Mouse (Mus musculus) forebrain, embryonic 10.5 days (tissue): ENCODE data around the gene Gm4307. TPM values are rescaled to one million over a fixed set of nuclear protein-coding genes. Genes with fewer than 3 reads are reported as not detected.
"Not testable (repeated sequence)": the region's sequence is repeated elsewhere in the genome, so short reads cannot be mapped to it uniquely, and the experiment has no call there.

ENCODE experiments used
- DNase-seq: peaks from one replicate; pipeline ENCODE4 v3.0.0-alpha.2; 2017; ENCODE audit warnings: low spot score; ENCODE audit errors: extremely low spot score
- H3K27ac ChIP-seq: fragments of 300-500 bp; sonication (generic); 2 replicates; pipeline ENCODE4 v1.5.1; 2016; ENCODE audit warnings: mild to moderate bottlenecking
- H3K27me3 ChIP-seq: fragments of 300-500 bp; sonication (generic); 2 replicates; pipeline ENCODE4 v1.6.1; 2016; ENCODE audit warnings: mild to moderate bottlenecking; ENCODE audit not compliant: poor library complexity, severe bottlenecking
- H3K36me3 ChIP-seq: fragments of 300-500 bp; sonication (generic); replicated peaks from 2 replicates; pipeline ENCODE4 v1.6.1; 2016; ENCODE audit warnings: mild to moderate bottlenecking, moderate library complexity
- H3K4me1 ChIP-seq: fragments of 300-500 bp; sonication (generic); 2 replicates; pipeline ENCODE4 v1.6.1; 2016
- H3K4me3 ChIP-seq: fragments of 300-500 bp; sonication (generic); 2 replicates; pipeline ENCODE4 v1.5.1; 2016; ENCODE audit warnings: mild to moderate bottlenecking, moderate library complexity
- H3K9me3 ChIP-seq: fragments of 300-500 bp; sonication (generic); 2 replicates; pipeline ENCODE4 v1.6.1; 2016; ENCODE audit warnings: mild to moderate bottlenecking, moderate library complexity
- WGBS: fragments of 180-500 bp; shearing (Covaris S2); methylation state at CpG from one replicate; pipeline ENCODE4 v1.1.7; 2016; 5-methylcytosine and 5-hydroxymethylcytosine counted together
- polyA plus RNA-seq: library from polyadenylated mRNA; unstranded; fragments of >200 nt; fragmentation: Nextera tagmentation; extraction: Ambion mirVana; gene quantifications from 2 replicates; pipeline ENCODE4 v1.2.1, GENCODE M21; 2016

Gm4307 gene
- polyA plus RNA-seq, result not detected in 2 replicates

GRCm38 (mm10) chr10:100361038-100361437, at the start of gene Gm4307:
Gm4307 (plus strand) TSS chr10:100361338.
- not testable (repeated sequence) for H3K27me3 ChIP-seq, H3K9me3 ChIP-seq, H3K36me3 ChIP-seq, H3K4me3 ChIP-seq, H3K27ac ChIP-seq, DNase-seq, H3K4me1 ChIP-seq
- WGBS, result no CpG with 5 or more reads among the region's 3 CpGs

- no CpG with 5 or more reads among the region's 2 CpGs for WGBS
- H3K36me3 ChIP-seq, DNase-seq, H3K4me1 ChIP-seq, H3K4me3 ChIP-seq, H3K27ac ChIP-seq, H3K9me3 ChIP-seq, H3K27me3 ChIP-seq: not testable (repeated sequence)
Measured at GRCm38 (mm10) chr10:100335376-100335775, 25.8 kb upstream of the Gm4307 start, which contains the start of gene Gm4301. Gm4301 (plus strand) TSS chr10:100335676.

GRCm38 (mm10) chr10:100340536-100340935, 20.6 kb upstream of the Gm4307 start, which contains the start of gene Gm4302:
Gm4302 (plus strand) TSS chr10:100340836.
- not testable (repeated sequence) for H3K27me3 ChIP-seq, H3K9me3 ChIP-seq, DNase-seq, H3K4me1 ChIP-seq, H3K36me3 ChIP-seq, H3K4me3 ChIP-seq, H3K27ac ChIP-seq
- WGBS, result no CpG with 5 or more reads among the region's 3 CpGs

- H3K4me1 ChIP-seq, H3K36me3 ChIP-seq, DNase-seq, H3K4me3 ChIP-seq, H3K27me3 ChIP-seq, H3K27ac ChIP-seq, H3K9me3 ChIP-seq: not testable (repeated sequence)
- WGBS, result no CpG with 5 or more reads among the region's 3 CpGs
Measured at GRCm38 (mm10) chr10:100345672-100346071, 15.5 kb upstream of the Gm4307 start, which contains the start of gene Gm4303. Gm4303 (plus strand) TSS chr10:100345972.

GRCm38 (mm10) chr10:100350793-100351192, 10.3 kb upstream of the Gm4307 start, which contains the start of gene Gm4305:
Gm4305 (plus strand) TSS chr10:100351093.
- not testable (repeated sequence) for H3K27ac ChIP-seq, H3K4me3 ChIP-seq, H3K36me3 ChIP-seq, H3K27me3 ChIP-seq, DNase-seq, H3K9me3 ChIP-seq, H3K4me1 ChIP-seq
- WGBS, result no CpG with 5 or more reads among the region's 3 CpGs

GRCm38 (mm10) chr10:100356841-100357240, 4.3 kb upstream of the Gm4307 start:
- not testable (repeated sequence) for H3K9me3 ChIP-seq, H3K36me3 ChIP-seq, H3K4me1 ChIP-seq, H3K4me3 ChIP-seq, DNase-seq, H3K27ac ChIP-seq, H3K27me3 ChIP-seq
- WGBS, result 85% methylated on average over 2 of the region's 2 CpGs

GRCm38 (mm10) chr10:100382460-100382859, 21.3 kb downstream of the Gm4307 start, which contains the start of gene Gm4312:
Gm4312 (minus strand) TSS chr10:100382560.
- H3K27me3 ChIP-seq, DNase-seq, H3K9me3 ChIP-seq, H3K27ac ChIP-seq, H3K4me1 ChIP-seq, H3K36me3 ChIP-seq, H3K4me3 ChIP-seq: not testable (repeated sequence)
- WGBS, result no CpG with 5 or more reads among the region's 2 CpGs

- not testable (repeated sequence) for H3K36me3 ChIP-seq, H3K4me1 ChIP-seq, H3K27me3 ChIP-seq, H3K9me3 ChIP-seq, H3K4me3 ChIP-seq, H3K27ac ChIP-seq, DNase-seq
- WGBS, result 88% methylated on average over 6 of the region's 6 CpGs
Measured at GRCm38 (mm10) chr10:100402301-100402700, 41.2 kb downstream of the Gm4307 start.

Other genes starting within 250 kb of the Gm4307 start
- gene Gm4301, start 25.7 kb upstream of the Gm4307 start, polyA plus RNA-seq, result not detected in 2 replicates
- gene Gm4302, start 20.5 kb upstream of the Gm4307 start, polyA plus RNA-seq, result not detected in 2 replicates
- not detected in 2 replicates for gene Gm4303, start 15.4 kb upstream of the Gm4307 start, polyA plus RNA-seq
- not detected in 2 replicates for gene Gm4305, start 10.2 kb upstream of the Gm4307 start, polyA plus RNA-seq
- not detected in 2 replicates for gene Gm4312, start 21.2 kb downstream of the Gm4307 start, polyA plus RNA-seq
- 20.6 and 22.9 TPM in 2 replicates for gene Tmtc3, start 126.0 kb downstream of the Gm4307 start, polyA plus RNA-seq
- 5.8 and 7.1 TPM in 2 replicates for gene Cep290, start 126.2 kb downstream of the Gm4307 start, polyA plus RNA-seq
- 10.4 and 11.8 TPM in 2 replicates for gene 4930430F08Rik, start 229.1 kb downstream of the Gm4307 start, polyA plus RNA-seq
- gene 1700017N19Rik, start 229.1 kb downstream of the Gm4307 start, polyA plus RNA-seq, result not detected in 2 replicates